Mouse (Mus musculus): ENCODE results near the gene Napepld. TPM values are rescaled to one million over a fixed set of nuclear protein-coding genes. Genes with fewer than 3 reads are reported as not detected.

Napepld gene
- polyA plus RNA-seq, 1 experiment from 2014 or later: 5.1 TPM

DNA sequence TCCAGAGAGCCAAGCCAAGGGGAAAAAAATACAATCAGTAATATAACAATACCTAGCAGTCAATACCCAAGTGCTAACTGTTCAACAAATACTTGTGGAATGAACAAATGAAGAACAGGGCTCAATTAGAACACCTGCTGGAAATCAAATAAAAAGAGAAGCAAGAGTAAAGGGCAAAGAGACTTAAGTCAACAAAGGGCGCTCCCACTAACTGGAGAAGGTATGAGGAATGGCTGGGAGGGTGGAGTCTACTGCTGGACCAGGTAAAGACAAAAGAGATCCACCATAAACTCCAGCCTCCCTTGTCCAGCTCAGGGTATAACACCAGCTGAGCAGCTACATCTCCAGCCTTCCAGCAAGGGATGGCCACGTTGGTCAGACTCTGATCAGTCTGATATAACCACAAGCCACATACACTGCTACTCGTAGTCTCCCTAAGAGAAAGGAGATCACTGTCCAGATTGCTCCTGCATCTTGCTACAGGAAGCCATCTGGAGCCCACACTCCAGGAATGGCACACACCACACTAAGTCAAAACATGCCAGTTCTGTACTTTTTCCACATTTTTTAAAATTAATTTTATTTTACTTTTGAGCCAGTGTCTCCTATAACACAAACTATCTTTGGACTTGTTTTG lies 6.2 kb downstream of the Napepld start:
- 81% methylated on average over 3 of the region's 3 CpGs for WGBS
- peak; percentile 62; the same call in 1 of the 2 replicates for ATAC-seq (ENCODE audit: insufficient read depth)
- H3K4me1 ChIP-seq (ENCODE audit: insufficient read depth): no peaks in the 10 kb centered on the region

DNA sequence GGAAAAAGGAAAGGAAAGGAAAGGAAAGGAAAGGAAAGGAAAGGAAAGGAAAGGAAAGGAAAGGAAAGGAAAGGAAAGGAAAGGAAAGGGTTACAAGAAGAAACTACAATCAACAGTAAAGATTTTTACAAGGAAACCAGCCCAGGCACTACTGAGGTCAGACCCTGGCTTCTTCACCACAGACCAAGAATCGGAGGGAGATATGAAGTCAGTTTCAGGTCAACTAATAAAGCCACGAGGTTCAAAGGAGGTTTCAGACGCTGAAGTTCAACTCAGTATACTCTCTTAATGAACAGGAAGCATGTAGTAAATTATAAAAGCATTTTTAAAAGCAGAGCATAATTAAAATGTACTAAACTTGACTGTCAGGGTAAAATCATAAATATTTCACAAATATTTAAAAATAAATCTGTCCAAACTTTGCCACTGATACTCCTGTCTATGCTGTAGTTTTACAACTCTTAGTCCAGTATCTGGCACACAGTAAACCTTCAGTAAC lies 7.8 kb downstream of the Napepld start:
- TF ChIP-seq CTCF (IDR thresholded peaks at IDR 0.05; ENCODE audit: low read depth): no peak
- Histone ChIP-seq H3K4me3 (ENCODE audit: low read depth, low read length) (no peak overlapping the region), H3K4me2 (no peak overlapping the region), H3K9ac (no peak overlapping the region), H3K4me1 (ENCODE audit: insufficient read depth) (no peaks in the 10 kb centered on the region), H3K36me3 (ENCODE audit: insufficient read depth) (no peaks in the 10 kb centered on the region), H3K27ac (ENCODE audit: low read depth) (no peak overlapping the region), H3K27me3 (ENCODE audit: insufficient read depth, low read length) (no peaks in the 10 kb centered on the region), H3K9me3 (ENCODE audit: low read depth, low read length) (no peaks in the 10 kb centered on the region)
- ATAC-seq (ENCODE audit: insufficient read depth) (no peak), DNase-seq (no peak)
- WGBS: 38% methylated on average over 3 of the region's 3 CpGs

More for the DNA sequence above, 6.2 kb downstream of the Napepld start:
- H3K9ac ChIP-seq: no peak overlapping the region
- H3K4me3 ChIP-seq (ENCODE audit: low read depth, low read length): no peak overlapping the region
- no peaks in the 10 kb centered on the region for H3K27me3 ChIP-seq (ENCODE audit: insufficient read depth, low read length)
- no peak overlapping the region for H3K4me2 ChIP-seq
- no peak for DNase-seq
- no peak overlapping the region for H3K27ac ChIP-seq (ENCODE audit: low read depth)
- no peak for TF ChIP-seq CTCF (IDR thresholded peaks at IDR 0.05; ENCODE audit: low read depth)
- no peaks in the 10 kb centered on the region for H3K36me3 ChIP-seq (ENCODE audit: insufficient read depth)
- H3K9me3 ChIP-seq (ENCODE audit: low read depth, low read length): no peaks in the 10 kb centered on the region

DNA sequence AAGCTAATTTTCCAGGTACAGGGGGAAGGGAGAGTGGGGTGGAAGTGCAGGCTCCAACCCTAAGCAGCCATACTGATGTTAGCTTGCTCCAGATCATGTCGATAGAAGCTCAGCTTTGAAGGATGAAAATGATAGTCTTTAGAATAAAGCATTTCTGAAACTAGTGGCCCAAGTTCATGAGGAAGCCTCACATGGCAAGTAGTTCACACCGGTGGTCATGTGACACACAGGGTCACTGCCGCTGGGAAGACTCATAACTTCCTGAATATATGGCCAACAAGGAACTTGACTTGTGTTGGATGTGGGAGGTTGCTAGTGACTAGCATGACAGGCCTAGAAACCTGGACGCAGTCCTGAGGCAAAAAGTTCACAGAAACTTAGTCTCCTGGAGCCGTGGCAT lies 9.0 kb downstream of the Napepld start:
- Histone ChIP-seq H3K27ac (ENCODE audit: low read depth) (no peak overlapping the region), H3K27me3 (ENCODE audit: insufficient read depth, low read length) (no peaks in the 10 kb centered on the region), H3K9me3 (ENCODE audit: low read depth, low read length) (no peaks in the 10 kb centered on the region), H3K4me3 (ENCODE audit: low read depth, low read length) (no peak overlapping the region), H3K36me3 (ENCODE audit: insufficient read depth) (no peaks in the 10 kb centered on the region), H3K9ac (no peak overlapping the region), H3K4me2 (no peak overlapping the region), H3K4me1 (ENCODE audit: insufficient read depth) (no peaks in the 10 kb centered on the region)
- WGBS: 92% methylated on average over 5 of the region's 5 CpGs
- no peak for ATAC-seq (ENCODE audit: insufficient read depth)
- no peak for TF ChIP-seq CTCF (IDR thresholded peaks at IDR 0.05; ENCODE audit: low read depth)
- no peak for DNase-seq

DNA sequence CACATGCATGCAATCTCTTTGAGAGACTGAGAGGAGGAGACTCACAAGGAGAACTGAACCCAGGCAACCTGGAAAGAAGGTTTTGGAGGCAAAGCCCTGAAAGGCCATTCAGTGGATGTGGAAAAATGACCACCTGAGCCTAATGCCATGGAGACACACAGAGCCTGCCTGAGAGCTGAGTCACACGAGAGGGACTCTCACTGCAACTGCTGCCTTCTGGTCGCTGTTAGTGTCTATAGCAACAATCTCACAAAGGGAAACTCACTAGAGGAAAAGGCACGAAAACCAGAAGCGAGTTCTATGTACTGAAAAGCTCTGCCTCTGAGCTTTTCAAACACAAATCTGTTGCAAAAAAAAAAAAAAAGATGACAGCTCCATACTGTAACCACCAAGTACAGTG lies 14.2 kb downstream of the Napepld start:
- DNase-seq (no peak), ATAC-seq (ENCODE audit: insufficient read depth) (no peak)

DNA sequence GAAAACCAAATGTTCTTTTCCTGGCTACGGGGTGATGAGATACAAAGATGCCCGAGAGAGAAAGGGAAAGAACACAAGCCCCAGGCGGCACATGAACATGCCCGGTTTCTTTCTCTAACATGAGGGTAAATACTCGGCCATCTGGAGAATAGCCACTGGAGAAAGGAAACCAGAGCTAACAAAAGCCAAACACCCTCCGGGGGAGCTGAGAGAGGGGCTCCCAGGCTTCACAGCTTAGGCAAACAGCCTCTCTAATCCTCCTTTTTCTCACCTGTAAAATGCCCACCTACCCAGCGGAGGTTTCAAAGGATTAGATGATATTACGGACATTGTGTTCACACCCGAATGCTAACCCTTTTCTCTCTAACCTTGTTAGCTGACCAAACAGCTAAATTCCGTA lies 16.2 kb downstream of the Napepld start:
- no peak for DNase-seq
- 64% methylated on average over 10 of the region's 10 CpGs for WGBS
- no peak overlapping the region for H3K4me2 ChIP-seq
- no peak overlapping the region for H3K9ac ChIP-seq
- TF ChIP-seq CTCF (IDR thresholded peaks at IDR 0.05; ENCODE audit: low read depth): no peak
- H3K9me3 ChIP-seq (ENCODE audit: low read depth, low read length): no peaks in the 10 kb centered on the region
- no peak for ATAC-seq (ENCODE audit: insufficient read depth)
- H3K27me3 ChIP-seq (ENCODE audit: insufficient read depth, low read length): no peaks in the 10 kb centered on the region
- H3K4me3 ChIP-seq (ENCODE audit: low read depth, low read length): no peak overlapping the region
- H3K36me3 ChIP-seq (ENCODE audit: insufficient read depth): 0 out of 2 replicates have a peak, but pooled peaks cover 2% of the 10 kb centered on the region
- no peak overlapping the region for H3K27ac ChIP-seq (ENCODE audit: low read depth)
- no peaks in the 10 kb centered on the region for H3K4me1 ChIP-seq (ENCODE audit: insufficient read depth)

More for the DNA sequence above, 14.2 kb downstream of the Napepld start:
- Histone ChIP-seq H3K27ac (ENCODE audit: low read depth) (no peak overlapping the region), H3K4me1 (ENCODE audit: insufficient read depth) (no peaks in the 10 kb centered on the region), H3K4me2 (no peak overlapping the region), H3K4me3 (ENCODE audit: low read depth, low read length) (no peak overlapping the region), H3K36me3 (ENCODE audit: insufficient read depth) (0 out of 2 replicates have a peak, but pooled peaks cover 2% of the 10 kb centered on the region), H3K9me3 (ENCODE audit: low read depth, low read length) (no peaks in the 10 kb centered on the region), H3K9ac (no peak overlapping the region), H3K27me3 (ENCODE audit: insufficient read depth, low read length) (no peaks in the 10 kb centered on the region)
- WGBS: 58% methylated on average over 4 of the region's 4 CpGs
- no peak for TF ChIP-seq CTCF (IDR thresholded peaks at IDR 0.05; ENCODE audit: low read depth)

DNA sequence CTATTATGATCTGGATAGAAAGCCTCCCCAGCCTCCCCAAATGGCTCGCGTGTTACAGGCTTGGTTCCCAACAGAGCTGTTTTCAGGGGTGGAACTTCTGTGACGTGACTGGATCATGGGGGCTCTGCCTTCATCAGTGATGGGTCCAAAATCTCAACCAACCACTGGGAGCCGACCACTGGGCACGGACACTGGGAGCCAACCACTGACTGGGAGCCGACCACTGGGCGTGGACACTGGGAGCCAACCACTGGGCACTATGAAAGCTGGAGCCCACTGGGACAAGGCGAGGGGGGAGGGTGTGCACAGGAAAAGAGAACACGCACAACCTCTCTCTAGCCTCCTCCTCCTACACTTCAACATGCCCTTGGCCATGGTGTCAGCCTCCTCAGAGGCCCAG lies 17.4 kb downstream of the Napepld start:
- H3K27ac ChIP-seq (ENCODE audit: low read depth): no peak overlapping the region
- 0 out of 2 replicates have a peak, but pooled peaks cover 2% of the 10 kb centered on the region for H3K36me3 ChIP-seq (ENCODE audit: insufficient read depth)
- no peak for TF ChIP-seq CTCF (IDR thresholded peaks at IDR 0.05; ENCODE audit: low read depth)
- no peak overlapping the region for H3K4me3 ChIP-seq (ENCODE audit: low read depth, low read length)
- WGBS: 91% methylated on average over 9 of the region's 9 CpGs
- no peaks in the 10 kb centered on the region for H3K4me1 ChIP-seq (ENCODE audit: insufficient read depth)
- ATAC-seq (ENCODE audit: insufficient read depth): no peak
- no peak for DNase-seq
- H3K9ac ChIP-seq: no peak overlapping the region
- H3K4me2 ChIP-seq: no peak overlapping the region
- no peaks in the 10 kb centered on the region for H3K27me3 ChIP-seq (ENCODE audit: insufficient read depth, low read length)
- no peaks in the 10 kb centered on the region for H3K9me3 ChIP-seq (ENCODE audit: low read depth, low read length)

DNA sequence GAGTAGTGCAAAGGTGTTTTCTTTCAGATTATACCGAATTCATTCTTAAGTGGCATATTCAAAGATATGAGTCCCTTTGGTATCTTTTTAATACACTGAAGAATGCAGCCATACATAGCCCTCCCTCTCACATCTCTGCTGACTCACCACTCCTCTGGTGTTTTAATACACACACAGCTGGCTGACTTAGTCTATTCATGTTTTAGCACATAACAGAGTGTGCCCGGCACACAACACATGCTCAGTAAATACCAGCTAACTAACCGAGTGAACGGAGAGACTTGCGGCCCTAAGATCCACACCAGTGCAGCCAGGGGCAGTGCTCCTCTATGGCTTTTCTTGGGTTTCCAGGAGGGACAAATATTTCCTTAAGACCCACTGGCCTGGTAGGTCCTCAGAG lies 20.3 kb downstream of the Napepld start:
- Histone ChIP-seq H3K4me1 (ENCODE audit: insufficient read depth) (no peaks in the 10 kb centered on the region), H3K9me3 (ENCODE audit: low read depth, low read length) (no peaks in the 10 kb centered on the region), H3K4me3 (ENCODE audit: low read depth, low read length) (no peak overlapping the region), H3K27ac (ENCODE audit: low read depth) (no peak overlapping the region), H3K36me3 (ENCODE audit: insufficient read depth) (0 out of 2 replicates have a peak, but pooled peaks cover 2% of the 10 kb centered on the region), H3K4me2 (no peak overlapping the region), H3K9ac (no peak overlapping the region), H3K27me3 (ENCODE audit: insufficient read depth, low read length) (no peaks in the 10 kb centered on the region)
- DNase-seq (no peak), ATAC-seq (ENCODE audit: insufficient read depth) (no peak)
- TF ChIP-seq CTCF (IDR thresholded peaks at IDR 0.05; ENCODE audit: low read depth): no peak
- WGBS: 80% methylated on average over 5 of the region's 5 CpGs
